Mouse (Mus musculus): Measurements from ENCODE around the gene Glis1.

DNA sequence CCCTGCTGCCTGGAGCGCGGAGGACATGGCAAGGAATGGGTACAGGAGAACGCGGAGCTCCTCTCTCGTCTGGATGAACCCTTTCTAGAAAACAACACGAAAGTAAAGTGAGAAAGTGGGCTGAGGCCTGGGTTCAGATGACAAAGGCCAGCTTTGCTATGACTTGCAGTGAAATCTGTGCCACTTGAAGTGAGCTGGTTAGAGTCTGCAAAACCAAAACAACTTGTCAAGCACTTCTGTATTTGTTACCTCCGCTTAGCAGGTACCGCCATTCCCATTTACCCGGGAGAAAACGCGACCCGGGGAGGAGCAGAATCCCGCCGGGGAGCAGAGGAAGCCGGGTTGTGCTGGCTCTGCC is 414 bp upstream of the Glis1 start:
- no peak for TF ChIP-seq HCFC1 (IDR thresholded peaks at IDR 0.05; ENCODE audit: borderline replicate concordance, insufficient read depth, low read length)
- TF ChIP-seq ZNF384 (IDR thresholded peaks at IDR 0.05; ENCODE audit: low read depth, low read length): no peak

Measured in ES-E14 (cell line).